Mouse (Mus musculus) Patski (cell line): ENCODE results near the gene Olfr314. TPM values are rescaled to one million over a fixed set of nuclear protein-coding genes. Genes with fewer than 3 reads are reported as not detected.
"Not testable (repeated sequence)": the region's sequence is repeated elsewhere in the genome, so short reads cannot be mapped to it uniquely, and the experiment has no call there.

ENCODE experiments used
- ATAC-seq: fragments of 100-300 bp; one replicate; pipeline ENCODE4 v1.8.0; 2021
- CTCF ChIA-PET: fragments of 350-600 bp; sonication (Branson Sonifier 250); formaldehyde crosslinking; loops from one replicate; lab custom pipeline; 2022; ENCODE audit warnings: inconsistent platforms; lab: Charles Lee
- POLR2A ChIA-PET: fragments of 350-600 bp; sonication (Branson Sonifier 250); formaldehyde crosslinking; loops from one replicate; lab custom pipeline; 2022; ENCODE audit warnings: antibody characterized with exemption, inconsistent platforms; lab: Charles Lee
- DNase-seq: peaks from one replicate; pipeline ENCODE4 v3.0.0-alpha.2; 2011; ENCODE audit warnings: low read depth, low spot score
- H3K27me3 ChIP-seq: fragments of 371-371 bp; one replicate; pipeline ENCODE4 v1.5.1; 2021
- CTCF ChIP-seq: fragments of 100-300 bp; IDR thresholded peaks from one replicate; pipeline ENCODE4 v1.5.1; 2021
- in situ Hi-C: fragments of 300-500 bp; cut with MboI; formaldehyde crosslinking; loops from 3 replicates; pipeline ENCODE4 v1.11.1; 2018; ENCODE audit warnings: low pct_unique_long_range_greater_than_20kb, mixed read lengths
- polyA plus RNA-seq: library from polyadenylated mRNA; unstranded; gene quantifications from one replicate; pipeline ENCODE4 v1.2.3, GENCODE M21; 2021

Olfr314 gene
- polyA plus RNA-seq: not detected

DNA sequence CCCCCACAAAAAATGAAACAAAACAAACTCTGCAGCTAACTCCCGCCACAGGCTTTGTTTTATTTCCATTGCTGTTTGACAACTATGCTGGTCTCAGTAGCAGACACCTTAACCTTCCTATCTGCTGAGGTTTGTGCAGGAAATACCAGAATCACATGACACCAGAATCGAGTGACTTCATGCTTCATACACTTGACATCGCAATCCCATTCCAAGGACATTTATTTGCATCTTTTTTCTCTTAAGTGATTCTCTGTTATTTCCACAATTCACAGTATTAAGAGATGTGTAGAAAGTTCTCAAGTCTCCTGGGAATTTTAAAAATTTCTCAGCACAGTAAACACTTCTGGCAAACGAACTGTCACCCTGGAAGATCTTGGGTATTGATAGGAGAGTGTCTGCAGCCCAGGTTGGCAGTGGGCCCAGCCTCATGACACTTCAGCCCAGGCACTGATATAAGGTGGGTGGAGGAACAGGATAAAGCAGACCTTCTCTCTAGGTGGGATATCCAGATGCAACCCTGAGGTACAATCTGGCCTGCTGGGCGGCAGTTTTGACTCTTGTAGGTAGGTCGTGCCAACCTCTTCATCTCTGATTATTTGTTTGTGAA lies at the start of gene Olfr314:
Olfr314 (plus strand) TSS at position 473 of the 610 bp plus-strand sequence.
- no peak for TF ChIP-seq CTCF
- CTCF ChIA-PET: no interaction called here
- DNase-seq (no peak), ATAC-seq (no peak)
- in situ Hi-C loops: no loop called here
- no peaks in the 10 kb centered on the region for H3K27me3 ChIP-seq
- POLR2A ChIA-PET: no interaction called here

GRCm38 (mm10) chr11:58733372-58733771 lies 49.4 kb upstream of the Olfr314 start:
- H3K27me3 ChIP-seq: peaks cover 8% of the 10 kb centered on the region
- ChIA-PET CTCF (no interaction called here), POLR2A (no interaction called here)
- TF ChIP-seq CTCF: no peak
- ATAC-seq (no peak), DNase-seq (no peak)
- in situ Hi-C loops: loop anchor here (10.0 kb wide), 1 partner anchor 69 kb away; no protein-coding TSS in a partner anchor

GRCm38 (mm10) chr11:58738792-58739262 lies 43.9 kb upstream of the Olfr314 start, which contains the start of gene Olfr317:
Gene Olfr317, minus strand, starts transcription at chr11:58739212.
- TF ChIP-seq CTCF: no peak
- DNase-seq (no peak), ATAC-seq (no peak)
- ChIA-PET CTCF (no interaction called here), POLR2A (no interaction called here)
- in situ Hi-C loops: loop anchor here (10.0 kb wide), 1 partner anchor 74 kb away; no protein-coding TSS in a partner anchor
- peaks cover 8% of the 10 kb centered on the region for H3K27me3 ChIP-seq

DNA sequence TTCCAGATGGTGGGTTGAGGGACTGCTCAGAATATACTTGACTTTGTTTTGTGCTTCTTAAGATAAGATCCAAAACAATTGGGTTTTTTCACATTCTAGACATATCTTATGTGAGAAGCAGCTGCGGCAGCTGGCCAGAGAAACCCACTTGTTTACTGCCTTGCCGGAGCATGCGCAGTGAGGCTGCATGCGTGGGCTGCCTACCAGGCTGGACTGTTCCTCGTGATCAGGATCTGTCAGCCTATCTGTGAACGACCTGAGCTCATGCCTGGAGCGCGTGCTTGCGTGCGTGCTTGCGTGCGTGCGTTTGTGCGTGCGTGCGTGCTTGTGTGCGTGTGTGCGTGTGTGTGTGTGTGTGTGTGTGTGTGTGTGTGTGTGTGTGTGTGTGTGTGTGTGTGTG lies 31.7 kb upstream of the Olfr314 start:
- ATAC-seq, CTCF ChIA-PET, in situ Hi-C loops, POLR2A ChIA-PET, DNase-seq: not testable (repeated sequence)
- H3K27me3 ChIP-seq: peaks cover 17% of the 10 kb centered on the region

DNA sequence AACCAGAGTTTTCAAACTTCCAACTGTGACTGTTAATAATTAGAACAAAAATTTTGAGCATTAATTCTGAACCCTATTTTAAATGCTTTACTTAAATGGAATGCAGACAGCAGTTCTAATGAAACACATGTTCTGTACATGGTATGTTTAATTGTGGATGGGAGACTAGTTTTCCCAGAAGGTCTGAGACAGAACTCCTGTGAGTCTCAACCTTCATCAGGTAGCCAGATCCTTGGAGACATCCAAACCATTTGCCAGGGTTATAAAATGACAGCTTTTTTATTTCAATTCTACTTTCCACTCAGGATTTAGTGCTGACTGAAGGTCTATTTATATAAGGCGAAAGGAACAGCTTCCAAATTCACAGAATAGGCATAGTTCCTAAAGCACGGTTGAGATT lies 30.3 kb upstream of the Olfr314 start, which contains the start of gene Olfr316:
Olfr316 (plus strand) TSS at position 301 of the 400 bp plus-strand sequence.
- ATAC-seq: no peak
- ChIA-PET POLR2A (no interaction called here), CTCF (no interaction called here)

GRCm38 (mm10) chr11:58772888-58773287 lies 9.9 kb upstream of the Olfr314 start, which contains the start of gene Olfr315:
Gene Olfr315, plus strand, starts transcription at chr11:58773188.
- H3K27me3 ChIP-seq: peaks cover 42% of the 10 kb centered on the region
- in situ Hi-C loops: no loop called here
- ChIA-PET POLR2A (no interaction called here), CTCF (no interaction called here)
- no peak for DNase-seq
- ATAC-seq: no peak
- no peak for TF ChIP-seq CTCF

More for the DNA sequence above, 30.3 kb upstream of the Olfr314 start, which contains the start of gene Olfr316:
- DNase-seq: no peak
- peaks cover 21% of the 10 kb centered on the region for H3K27me3 ChIP-seq
- TF ChIP-seq CTCF: no peak
- in situ Hi-C loops: no loop called here

DNA sequence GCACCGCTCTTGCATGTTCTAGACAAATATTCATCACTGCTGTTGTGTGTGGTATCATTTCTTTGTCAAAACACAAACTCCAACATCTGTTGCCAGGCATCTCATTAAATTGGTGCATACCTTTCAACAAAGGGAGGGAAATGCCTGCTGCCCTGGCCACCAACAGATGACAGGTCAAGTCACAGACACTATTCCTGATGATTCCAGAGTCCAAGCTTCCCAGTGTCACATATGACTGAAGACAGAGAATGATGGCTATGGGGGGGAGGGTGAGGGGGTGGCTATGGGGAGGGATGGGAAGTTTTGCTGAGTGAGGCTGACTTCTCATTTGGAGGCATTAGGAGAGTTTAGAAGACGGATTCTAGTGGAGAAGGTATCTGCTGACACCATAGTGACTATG lies 1.4 kb downstream of the Olfr314 start:
- DNase-seq: no peak
- ChIA-PET CTCF (no interaction called here), POLR2A (no interaction called here)
- ATAC-seq: no peak
- TF ChIP-seq CTCF: no peak
- in situ Hi-C loops: no loop called here
- no peaks in the 10 kb centered on the region for H3K27me3 ChIP-seq

GRCm38 (mm10) chr11:58787651-58788050 lies 4.9 kb downstream of the Olfr314 start:
- no peak for TF ChIP-seq CTCF
- CTCF ChIA-PET: interaction anchor here (1.1 kb wide), 1 partner anchor 16 kb away, joined by 3 read pairs; no protein-coding TSS in a partner anchor
- POLR2A ChIA-PET: no interaction called here
- ATAC-seq: no peak
- no peaks in the 10 kb centered on the region for H3K27me3 ChIP-seq
- DNase-seq: no peak
- in situ Hi-C loops: no loop called here

DNA sequence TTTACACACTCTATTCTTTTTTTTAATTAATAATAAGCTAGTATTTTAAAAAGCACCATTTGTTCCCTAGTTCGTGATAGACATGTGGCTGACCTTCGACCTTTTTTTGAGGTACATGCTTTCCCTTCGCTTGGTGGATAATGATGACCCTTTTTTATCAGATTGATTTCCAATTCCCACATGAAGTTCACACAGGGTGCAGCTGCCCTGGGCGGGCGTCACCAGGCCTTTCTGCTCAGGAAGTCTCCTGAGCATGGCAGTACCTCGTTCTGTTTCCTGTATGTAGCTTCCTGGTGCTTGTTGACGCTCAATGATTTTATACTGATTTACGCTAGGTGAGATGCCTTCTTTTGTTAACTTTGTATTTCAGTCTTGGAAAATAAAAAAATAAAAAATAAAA lies 5.6 kb downstream of the Olfr314 start:
- in situ Hi-C loops: no loop called here
- POLR2A ChIA-PET: no interaction called here
- no peak for TF ChIP-seq CTCF
- CTCF ChIA-PET: interaction anchor here (0.8 to 1.1 kb wide), 2 partner anchors 9 to 17 kb away, joined by 3 to 4 read pairs; no protein-coding TSS in a partner anchor
- ATAC-seq (no peak), DNase-seq (no peak)
- H3K27me3 ChIP-seq: no peaks in the 10 kb centered on the region

GRCm38 (mm10) chr11:58789532-58789931 lies 6.8 kb downstream of the Olfr314 start:
- no peaks in the 10 kb centered on the region for H3K27me3 ChIP-seq
- TF ChIP-seq CTCF: no peak
- POLR2A ChIA-PET: no interaction called here
- no peak for ATAC-seq
- in situ Hi-C loops: no loop called here
- DNase-seq: no peak
- CTCF ChIA-PET: no interaction called here

DNA sequence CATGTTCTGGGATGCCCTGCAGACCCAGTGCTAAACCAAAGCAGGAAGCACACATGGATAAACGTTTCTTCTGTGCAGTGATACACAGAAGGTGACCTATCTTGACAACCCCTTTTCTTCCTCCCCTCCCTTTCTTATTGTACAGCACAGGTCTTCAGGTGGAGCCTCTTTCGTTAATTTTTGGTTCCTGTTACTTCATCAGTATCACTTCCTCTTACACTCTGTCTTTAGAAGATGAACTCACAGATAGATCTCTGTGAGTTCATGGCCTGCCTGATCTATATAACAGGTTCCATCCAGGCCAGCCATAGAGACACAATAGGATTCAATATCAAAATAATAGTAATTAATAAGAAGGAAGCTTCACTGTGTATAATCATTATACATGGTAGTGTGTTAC lies 7.3 kb downstream of the Olfr314 start:
- in situ Hi-C loops: no loop called here
- no peaks in the 10 kb centered on the region for H3K27me3 ChIP-seq
- TF ChIP-seq CTCF: no peak
- ChIA-PET CTCF (no interaction called here), POLR2A (no interaction called here)
- ATAC-seq (no peak), DNase-seq (no peak)
